Mouse (Mus musculus): Measurements from ENCODE around the gene Olfr263. TPM values are rescaled to one million over a fixed set of nuclear protein-coding genes. Genes with fewer than 3 reads are reported as not detected.

Gene Olfr263
- polyA plus RNA-seq, 1 experiment from 2014 or later, result not detected

GRCm38 (mm10) chr13:21167910-21168300, 38.5 kb downstream of the Olfr263 start:
- Histone ChIP-seq H3K4me2 (ENCODE audit: low read depth, low read length) (peak overlapping the region; percentile 95), H3K27ac (ENCODE audit: low read depth, low read length) (no peak overlapping the region), H3K4me1 (ENCODE audit: control insufficient read depth, insufficient read depth, low read length) (peaks cover 7% of the 10 kb centered on the region; the same call in 1 of the 2 replicates), H3K9ac (replicated peaks; ENCODE audit: low read depth, low read length) (peak overlapping the region; percentile 25; the same call in 1 of the 2 replicates), H3K36me3 (ENCODE audit: control insufficient read depth, insufficient read depth, low read length) (no peaks in the 10 kb centered on the region), H3K27me3 (ENCODE audit: control insufficient read depth, insufficient read depth, low read length) (no peaks in the 10 kb centered on the region), H3K9me3 (ENCODE audit: control insufficient read depth, low read length) (no peaks in the 10 kb centered on the region), H3K4me3 (ENCODE audit: low read depth, low read length) (peak overlapping the region; percentile 54)
- under 1% methylated on average over 8 of the region's 8 CpGs for WGBS
- ATAC-seq (ENCODE audit: low read depth), result peak; percentile 65

GRCm38 (mm10) chr13:21168371-21169011, 39.1 kb downstream of the Olfr263 start:
- H3K9ac ChIP-seq (replicated peaks; ENCODE audit: low read depth, low read length), result peak overlapping the region; percentile 25; the same call in 1 of the 2 replicates
- H3K9me3 ChIP-seq (ENCODE audit: control insufficient read depth, low read length), result no peaks in the 10 kb centered on the region
- under 1% methylated on average over 16 of the region's 16 CpGs for WGBS
- H3K4me2 ChIP-seq (ENCODE audit: low read depth, low read length), result peak overlapping the region; percentile 95
- H3K27ac ChIP-seq (ENCODE audit: low read depth, low read length), result no peak overlapping the region
- H3K4me3 ChIP-seq (ENCODE audit: low read depth, low read length), result peak overlapping the region; percentile 54
- ATAC-seq (ENCODE audit: low read depth), result no peak
- no peaks in the 10 kb centered on the region for H3K27me3 ChIP-seq (ENCODE audit: control insufficient read depth, insufficient read depth, low read length)
- no peaks in the 10 kb centered on the region for H3K36me3 ChIP-seq (ENCODE audit: control insufficient read depth, insufficient read depth, low read length)
- H3K4me1 ChIP-seq (ENCODE audit: control insufficient read depth, insufficient read depth, low read length), result peaks cover 7% of the 10 kb centered on the region; the same call in 1 of the 2 replicates

GRCm38 (mm10) chr13:21169121-21169656, 39.8 kb downstream of the Olfr263 start:
- H3K4me2 ChIP-seq (ENCODE audit: low read depth, low read length), result peak overlapping the region; percentile 95
- no peak overlapping the region for H3K9ac ChIP-seq (replicated peaks; ENCODE audit: low read depth, low read length)
- H3K4me1 ChIP-seq (ENCODE audit: control insufficient read depth, insufficient read depth, low read length), result peaks cover 7% of the 10 kb centered on the region; the same call in 1 of the 2 replicates
- H3K4me3 ChIP-seq (ENCODE audit: low read depth, low read length), result peak overlapping the region; percentile 54
- WGBS, result 3% methylated on average over 14 of the region's 14 CpGs
- no peak overlapping the region for H3K27ac ChIP-seq (ENCODE audit: low read depth, low read length)
- ATAC-seq (ENCODE audit: low read depth), result no peak
- H3K9me3 ChIP-seq (ENCODE audit: control insufficient read depth, low read length), result no peaks in the 10 kb centered on the region
- H3K27me3 ChIP-seq (ENCODE audit: control insufficient read depth, insufficient read depth, low read length), result no peaks in the 10 kb centered on the region
- H3K36me3 ChIP-seq (ENCODE audit: control insufficient read depth, insufficient read depth, low read length), result no peaks in the 10 kb centered on the region

GRCm38 (mm10) chr13:21169657-21170430, 40.4 kb downstream of the Olfr263 start:
- Histone ChIP-seq H3K36me3 (ENCODE audit: control insufficient read depth, insufficient read depth, low read length) (no peaks in the 10 kb centered on the region), H3K4me1 (ENCODE audit: control insufficient read depth, insufficient read depth, low read length) (peaks cover 7% of the 10 kb centered on the region; the same call in 1 of the 2 replicates), H3K9ac (replicated peaks; ENCODE audit: low read depth, low read length) (no peak overlapping the region; the same call in 1 of the 2 replicates), H3K27me3 (ENCODE audit: control insufficient read depth, insufficient read depth, low read length) (no peaks in the 10 kb centered on the region), H3K4me3 (ENCODE audit: low read depth, low read length) (peak overlapping the region; percentile 54), H3K4me2 (ENCODE audit: low read depth, low read length) (peak overlapping the region; percentile 95), H3K27ac (ENCODE audit: low read depth, low read length) (no peak overlapping the region), H3K9me3 (ENCODE audit: control insufficient read depth, low read length) (no peaks in the 10 kb centered on the region)
- WGBS, result under 1% methylated on average over 39 of the region's 39 CpGs
- ATAC-seq (ENCODE audit: low read depth), result peak; percentile 82

GRCm38 (mm10) chr13:21170431-21171155, 41.2 kb downstream of the Olfr263 start:
- Histone ChIP-seq H3K27ac (ENCODE audit: low read depth, low read length) (no peak overlapping the region), H3K9ac (replicated peaks; ENCODE audit: low read depth, low read length) (no peak overlapping the region), H3K9me3 (ENCODE audit: control insufficient read depth, low read length) (no peaks in the 10 kb centered on the region), H3K27me3 (ENCODE audit: control insufficient read depth, insufficient read depth, low read length) (no peaks in the 10 kb centered on the region), H3K4me3 (ENCODE audit: low read depth, low read length) (peak overlapping the region; percentile 54), H3K4me1 (ENCODE audit: control insufficient read depth, insufficient read depth, low read length) (peaks cover 7% of the 10 kb centered on the region; the same call in 1 of the 2 replicates), H3K36me3 (ENCODE audit: control insufficient read depth, insufficient read depth, low read length) (no peaks in the 10 kb centered on the region), H3K4me2 (ENCODE audit: low read depth, low read length) (peak overlapping the region; percentile 95)
- 32% methylated on average over 17 of the region's 17 CpGs for WGBS
- ATAC-seq (ENCODE audit: low read depth), result no peak

GRCm38 (mm10) chr13:21171156-21171530, 41.7 kb downstream of the Olfr263 start:
- H3K4me2 ChIP-seq (ENCODE audit: low read depth, low read length), result peak overlapping the region; percentile 55
- H3K9ac ChIP-seq (replicated peaks; ENCODE audit: low read depth, low read length), result no peak overlapping the region
- WGBS, result 8% methylated on average over 15 of the region's 15 CpGs
- peak overlapping the region; percentile 48 for H3K4me3 ChIP-seq (ENCODE audit: low read depth, low read length)
- no peak for ATAC-seq (ENCODE audit: low read depth)
- no peaks in the 10 kb centered on the region for H3K27me3 ChIP-seq (ENCODE audit: control insufficient read depth, insufficient read depth, low read length)
- H3K36me3 ChIP-seq (ENCODE audit: control insufficient read depth, insufficient read depth, low read length), result no peaks in the 10 kb centered on the region
- no peaks in the 10 kb centered on the region for H3K9me3 ChIP-seq (ENCODE audit: control insufficient read depth, low read length)
- no peak overlapping the region for H3K27ac ChIP-seq (ENCODE audit: low read depth, low read length)
- H3K4me1 ChIP-seq (ENCODE audit: control insufficient read depth, insufficient read depth, low read length), result peaks cover 7% of the 10 kb centered on the region; the same call in 1 of the 2 replicates

GRCm38 (mm10) chr13:21171600-21172150, 42.2 kb downstream of the Olfr263 start:
- Histone ChIP-seq H3K4me1 (ENCODE audit: control insufficient read depth, insufficient read depth, low read length) (peaks cover 7% of the 10 kb centered on the region; the same call in 1 of the 2 replicates), H3K9ac (replicated peaks; ENCODE audit: low read depth, low read length) (no peak overlapping the region), H3K4me3 (ENCODE audit: low read depth, low read length) (peak overlapping the region; percentile 48), H3K4me2 (ENCODE audit: low read depth, low read length) (peak overlapping the region; percentile 55), H3K27me3 (ENCODE audit: control insufficient read depth, insufficient read depth, low read length) (no peaks in the 10 kb centered on the region), H3K9me3 (ENCODE audit: control insufficient read depth, low read length) (no peaks in the 10 kb centered on the region), H3K27ac (ENCODE audit: low read depth, low read length) (no peak overlapping the region), H3K36me3 (ENCODE audit: control insufficient read depth, insufficient read depth, low read length) (no peaks in the 10 kb centered on the region)
- no peak for ATAC-seq (ENCODE audit: low read depth)
- under 1% methylated on average over 12 of the region's 12 CpGs for WGBS

- peaks cover 7% of the 10 kb centered on the region; the same call in 1 of the 2 replicates for H3K4me1 ChIP-seq (ENCODE audit: control insufficient read depth, insufficient read depth, low read length)
- under 1% methylated on average over 16 of the region's 16 CpGs for WGBS
- H3K27ac ChIP-seq (ENCODE audit: low read depth, low read length), result no peak overlapping the region
- peak overlapping the region; percentile 48 for H3K4me3 ChIP-seq (ENCODE audit: low read depth, low read length)
- H3K4me2 ChIP-seq (ENCODE audit: low read depth, low read length), result peak overlapping the region; percentile 55
- no peaks in the 10 kb centered on the region for H3K27me3 ChIP-seq (ENCODE audit: control insufficient read depth, insufficient read depth, low read length)
- H3K9ac ChIP-seq (replicated peaks; ENCODE audit: low read depth, low read length), result no peak overlapping the region
- no peaks in the 10 kb centered on the region for H3K9me3 ChIP-seq (ENCODE audit: control insufficient read depth, low read length)
- no peaks in the 10 kb centered on the region for H3K36me3 ChIP-seq (ENCODE audit: control insufficient read depth, insufficient read depth, low read length)
- peak; percentile 48 for ATAC-seq (ENCODE audit: low read depth)
Measured at GRCm38 (mm10) chr13:21172241-21173027, 43.0 kb downstream of the Olfr263 start.

All from neural tube, embryonic 14.5 days (tissue).